Mouse (Mus musculus): ENCODE data around the gene Lrrc58.

Lrrc58 gene

DNA sequence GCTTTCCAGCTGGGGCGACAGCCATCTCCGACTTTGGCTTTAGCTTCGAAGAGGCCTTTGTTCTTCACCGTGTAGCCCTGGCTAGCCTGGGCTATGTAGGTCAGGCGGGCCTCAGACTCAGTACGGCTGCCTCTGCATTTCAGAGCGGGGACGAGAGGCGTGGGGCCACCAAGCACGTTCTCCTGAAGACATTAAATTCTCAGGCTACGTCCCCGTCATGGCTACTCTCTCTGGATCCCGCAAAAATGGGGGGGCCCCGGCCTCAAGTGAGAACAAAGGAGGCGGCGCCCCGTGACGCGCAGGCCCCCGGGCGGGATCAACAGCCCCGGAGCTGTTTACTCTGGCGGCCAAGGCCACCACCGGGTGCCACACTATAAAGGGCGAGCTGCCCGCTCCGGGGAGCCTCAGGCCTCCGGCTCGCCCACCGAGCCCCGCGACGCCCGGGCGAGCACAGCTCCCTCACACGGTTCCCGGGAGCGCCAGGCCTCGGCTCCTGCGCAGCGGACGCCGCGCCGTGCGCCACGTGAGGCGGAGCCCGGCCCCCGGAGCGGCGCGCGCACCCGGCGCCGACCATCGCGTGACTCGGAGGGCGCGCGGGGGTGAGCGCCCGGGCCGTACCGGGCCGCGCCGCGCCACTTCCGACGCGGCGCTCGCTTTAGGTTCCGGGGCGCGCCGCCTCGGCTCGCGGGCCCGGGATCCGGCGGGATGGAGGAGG lies at the start of gene Lrrc58:
Lrrc58 (plus strand) TSS at position 599 of the 715 bp plus-strand sequence.
- peak; percentile 79 for DNase-seq (ENCODE audit: extremely low read depth, insufficient read length, low spot score)

DNA sequence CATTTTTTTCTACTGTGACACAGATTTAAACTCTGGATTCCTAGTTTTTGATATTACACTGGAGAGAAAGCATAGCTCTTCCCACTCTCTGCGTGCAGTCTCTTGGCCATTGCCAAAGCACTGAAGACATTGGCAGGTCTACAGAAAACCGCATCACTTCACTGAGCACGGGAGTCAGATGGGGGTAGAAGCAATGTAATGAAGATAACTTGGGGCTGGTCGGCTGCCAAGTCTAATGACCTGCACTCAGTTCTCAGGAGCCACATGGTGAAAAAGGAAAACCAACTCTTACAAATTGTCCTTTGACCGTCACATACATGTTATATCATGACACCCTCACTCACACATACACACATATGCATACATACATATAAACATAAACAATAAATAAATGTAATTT lies 44.2 kb upstream of the Lrrc58 start:
- DNase-seq (ENCODE audit: extremely low read depth, insufficient read length, low spot score) = no peak

DNA sequence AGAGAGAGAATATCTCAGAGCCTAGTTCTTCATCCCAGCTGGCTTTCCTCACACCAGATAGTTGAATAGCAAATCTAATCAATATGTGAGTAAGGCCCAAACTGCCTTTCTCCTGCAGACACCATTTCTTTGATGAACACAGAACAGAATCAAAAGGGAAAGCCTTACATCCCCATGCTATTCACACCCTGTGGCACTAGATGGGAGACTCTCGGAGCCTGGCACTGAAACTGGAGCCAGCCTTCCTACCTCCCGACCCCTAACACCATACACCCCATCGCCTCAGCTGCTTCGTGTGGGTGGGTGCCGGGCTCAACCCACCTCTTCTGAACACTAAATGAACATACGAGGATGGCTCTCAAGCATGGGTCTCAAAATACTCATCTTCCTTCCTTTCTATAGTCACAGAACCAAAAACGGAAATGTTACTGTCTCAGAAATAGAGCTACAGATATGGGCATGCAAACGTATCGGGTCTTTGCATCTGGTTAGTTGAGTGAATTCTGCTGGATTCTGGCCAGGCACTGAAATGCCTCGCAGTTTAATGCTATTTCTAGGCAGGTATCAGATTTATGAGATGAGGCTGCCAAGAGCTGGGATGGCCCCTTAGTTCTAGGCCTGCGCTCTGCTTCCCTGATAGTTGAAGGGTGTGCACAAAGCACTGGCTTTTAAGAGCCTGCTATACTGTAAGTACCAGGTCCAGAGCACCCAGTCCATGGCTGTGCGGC lies 43.2 kb upstream of the Lrrc58 start:
- no peak for DNase-seq (ENCODE audit: extremely low read depth, insufficient read length, low spot score)

DNA sequence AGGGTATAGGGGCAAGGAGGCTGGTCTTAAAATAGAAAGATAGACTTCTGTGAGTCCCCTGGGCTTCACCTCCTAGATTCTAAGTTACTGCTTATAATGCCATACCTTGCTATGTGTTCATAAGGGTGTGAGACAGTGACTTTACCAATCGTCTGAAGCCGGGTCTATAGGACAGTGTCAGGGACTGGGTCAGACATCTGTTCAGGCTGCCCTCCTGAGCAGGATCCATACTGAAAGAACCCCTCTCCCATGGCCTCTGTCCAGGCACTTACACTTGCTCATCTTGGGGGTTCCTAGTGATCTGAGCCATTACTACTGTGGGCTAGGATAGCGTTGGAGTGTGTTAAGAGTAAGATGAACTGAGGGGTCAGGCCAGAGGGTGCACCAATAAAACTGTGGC lies 41.9 kb upstream of the Lrrc58 start:
- no peak for DNase-seq (ENCODE audit: extremely low read depth, insufficient read length, low spot score)

DNA sequence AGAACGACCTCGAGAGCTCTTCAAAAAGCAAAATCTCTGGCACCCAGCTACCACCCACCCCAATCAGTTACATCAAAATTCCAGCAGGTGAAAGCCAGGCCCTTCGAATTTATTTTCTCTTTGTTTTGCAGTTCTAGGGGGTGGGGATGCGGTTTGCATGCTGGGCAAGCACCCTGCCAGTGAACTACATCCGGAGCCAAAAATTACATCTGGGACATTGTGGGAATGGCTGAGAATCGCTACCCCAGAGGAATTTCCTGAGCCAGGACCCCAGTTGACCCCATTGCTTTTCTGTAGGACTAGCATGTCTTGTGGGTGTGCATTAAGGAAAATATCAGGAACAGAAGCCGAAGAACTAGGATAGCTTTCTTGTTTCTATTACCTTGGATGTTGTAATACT lies 37.1 kb upstream of the Lrrc58 start:
- DNase-seq (ENCODE audit: extremely low read depth, insufficient read length, low spot score) = no peak

DNA sequence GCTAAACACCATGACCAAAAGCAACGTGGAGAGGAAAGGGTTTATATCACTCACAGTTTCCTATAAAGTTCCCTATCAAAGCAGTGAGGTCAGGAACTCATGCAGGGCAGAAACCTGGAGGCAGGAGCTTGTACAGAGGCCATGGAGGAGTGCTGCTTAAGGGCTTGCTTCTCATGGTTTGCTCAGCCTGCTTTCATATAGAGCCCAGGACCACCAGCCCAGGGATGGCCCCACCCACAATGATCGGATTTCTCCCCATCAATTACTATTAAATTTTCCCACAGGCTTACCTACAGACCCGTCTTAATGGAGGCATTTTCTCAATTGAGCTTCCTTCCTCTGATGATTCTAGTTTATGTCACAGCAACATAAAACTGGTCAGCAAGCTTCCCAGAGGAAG lies 30.6 kb upstream of the Lrrc58 start:
- no peak for DNase-seq (ENCODE audit: extremely low read depth, insufficient read length, low spot score)

DNA sequence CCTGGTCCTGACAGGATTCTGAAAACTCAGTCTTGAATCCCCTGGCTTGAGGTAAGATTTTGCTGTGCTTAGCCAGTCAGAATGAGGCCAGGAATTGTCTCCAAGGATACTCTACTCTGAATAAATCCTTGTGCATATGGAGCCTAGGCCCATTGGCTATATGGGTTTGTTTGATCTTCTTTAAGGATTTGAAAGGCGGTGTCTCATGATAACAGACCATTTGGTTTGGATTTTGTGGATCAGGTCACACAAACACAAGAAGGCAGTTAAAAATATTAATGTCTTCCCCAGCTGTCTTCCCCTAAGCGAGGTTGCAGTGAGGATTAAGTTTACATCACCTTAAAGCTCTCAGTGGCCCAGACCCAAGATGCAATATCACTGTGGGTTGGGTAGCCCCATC lies 25.8 kb upstream of the Lrrc58 start:
- DNase-seq (ENCODE audit: extremely low read depth, insufficient read length, low spot score) = no peak

DNA sequence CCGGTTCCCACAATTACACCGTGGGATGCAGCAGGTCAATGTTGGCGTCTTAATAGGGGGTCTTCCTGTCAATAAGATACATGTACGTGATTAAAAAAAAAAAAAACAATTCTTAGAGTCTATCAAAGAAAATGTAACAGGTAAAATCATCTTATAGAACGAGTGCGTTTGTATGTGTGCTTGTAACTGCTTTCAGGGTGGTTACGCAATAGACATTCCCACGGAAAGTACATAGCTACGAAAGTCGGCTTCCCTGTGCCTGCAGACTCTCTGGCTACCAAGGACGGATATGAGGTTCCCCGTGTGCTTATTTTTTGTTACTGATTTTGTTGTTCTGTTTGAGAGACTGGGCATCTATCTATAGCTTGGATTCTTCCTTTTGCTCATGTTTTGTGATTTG lies 24.4 kb upstream of the Lrrc58 start:
- no peak for DNase-seq (ENCODE audit: extremely low read depth, insufficient read length, low spot score)

DNA sequence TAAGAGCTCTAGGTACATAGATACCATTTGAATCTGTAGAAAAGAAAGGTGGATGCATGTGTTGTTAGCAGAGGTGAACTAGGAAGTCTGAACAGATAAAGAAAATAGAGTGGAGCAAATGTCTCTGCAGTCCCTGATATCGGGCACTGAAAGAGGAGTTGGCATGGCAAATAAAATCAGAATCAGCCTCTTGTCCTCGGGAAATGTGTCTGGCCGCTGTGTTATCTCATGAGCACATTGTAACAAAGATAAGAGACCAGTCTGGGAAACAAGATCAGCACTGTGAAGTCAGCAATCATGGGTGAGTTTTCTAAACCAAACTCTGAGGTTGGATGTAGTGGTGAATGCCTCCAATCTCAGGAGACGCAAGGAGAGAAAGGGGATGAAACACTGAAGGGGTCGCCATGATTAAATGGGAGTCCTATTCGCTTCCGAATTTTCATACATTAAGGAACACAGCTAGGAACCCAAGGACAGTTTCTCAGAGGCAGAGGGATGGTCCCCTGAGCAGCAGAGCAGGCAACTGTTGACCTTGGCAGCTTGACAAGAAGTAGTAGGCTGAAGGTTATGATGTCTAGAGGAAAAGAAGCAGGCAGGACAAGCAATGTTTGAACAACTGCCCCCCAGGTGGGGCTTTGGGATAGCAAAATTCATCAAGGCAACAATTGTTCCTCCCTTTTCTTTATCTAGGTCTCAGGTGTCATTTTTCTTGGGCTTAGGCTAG lies 22.8 kb upstream of the Lrrc58 start:
- no peak for DNase-seq (ENCODE audit: extremely low read depth, insufficient read length, low spot score)

DNA sequence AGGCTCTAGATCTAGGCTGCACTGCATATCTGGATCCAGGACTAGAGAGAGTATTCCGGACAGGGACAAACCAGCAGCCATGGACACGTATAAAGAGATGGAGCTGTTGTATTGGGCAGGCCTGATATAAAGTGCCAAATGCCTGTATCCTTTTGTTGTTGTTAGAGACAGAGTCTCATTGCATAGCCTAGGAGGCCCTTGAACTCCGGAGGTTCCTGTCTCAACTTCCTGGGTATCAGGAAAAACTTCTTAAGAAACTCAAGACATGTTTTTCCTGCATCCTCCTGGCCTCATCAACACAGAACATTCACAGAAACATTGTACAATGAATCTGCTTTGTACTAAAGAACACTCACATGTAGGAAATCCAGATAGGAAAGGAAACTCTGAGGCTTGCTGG lies 21.1 kb upstream of the Lrrc58 start:
- no peak for DNase-seq (ENCODE audit: extremely low read depth, insufficient read length, low spot score)

DNA sequence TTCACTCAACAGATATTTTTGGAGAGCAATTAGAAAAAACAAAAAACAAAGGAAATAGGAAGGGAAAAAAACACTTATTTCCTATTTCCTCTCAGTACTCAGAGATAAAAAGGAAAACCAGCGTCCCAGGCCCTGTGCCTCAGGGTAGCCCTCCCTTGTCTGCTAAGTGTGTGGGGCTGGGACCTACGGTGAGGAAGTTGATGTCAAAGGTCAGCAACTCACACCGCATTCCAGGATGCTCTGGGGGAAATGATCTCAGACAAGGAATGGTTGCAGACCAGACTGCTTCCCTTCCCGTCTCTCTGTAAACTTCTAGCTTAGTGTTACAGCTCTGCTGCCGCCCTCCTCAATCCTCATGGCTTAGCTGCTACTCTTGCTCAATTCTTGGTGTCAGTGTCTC lies 16.8 kb upstream of the Lrrc58 start:
- DNase-seq (ENCODE audit: extremely low read depth, insufficient read length, low spot score) = no peak

DNA sequence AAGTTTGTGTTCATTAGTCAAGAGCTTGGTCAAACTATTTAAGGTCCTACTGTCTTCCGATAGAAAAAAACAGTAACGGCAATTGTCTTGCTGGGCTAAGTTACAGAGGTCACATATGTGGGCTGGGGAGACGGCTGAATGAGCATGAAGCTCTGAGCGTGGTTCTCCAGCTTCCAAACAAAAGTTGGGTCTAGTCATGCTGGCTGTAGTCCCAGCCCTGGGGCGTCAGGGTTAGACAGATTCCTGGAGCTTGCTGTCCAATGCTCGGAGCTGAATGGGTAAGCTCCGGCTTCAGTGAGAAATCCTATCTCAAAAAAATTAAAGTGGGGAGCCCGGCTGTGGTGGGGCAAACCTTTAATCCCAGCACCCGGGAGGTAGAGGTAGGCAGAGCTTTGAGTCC lies 14.9 kb upstream of the Lrrc58 start:
- no peak for DNase-seq (ENCODE audit: extremely low read depth, insufficient read length, low spot score)

DNA sequence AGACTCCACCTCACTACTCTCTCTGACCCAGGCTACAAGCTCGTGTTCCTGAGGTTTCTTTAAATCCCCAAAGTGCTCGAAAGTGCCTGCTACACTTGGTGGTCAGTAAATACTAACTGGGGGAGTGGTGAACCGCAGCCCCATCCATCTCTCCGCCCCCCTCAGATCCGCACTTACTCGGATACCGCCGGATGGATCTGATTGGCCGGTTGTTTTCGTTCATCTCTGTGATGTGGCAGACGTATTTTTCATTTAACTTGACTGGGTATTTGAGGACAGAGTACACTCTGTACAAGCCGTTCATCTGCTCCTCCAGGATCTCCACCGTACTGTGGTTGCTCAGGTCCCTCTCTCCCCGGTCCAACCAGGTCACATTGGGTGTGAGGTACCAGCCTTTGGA lies 14.1 kb upstream of the Lrrc58 start:
- DNase-seq (ENCODE audit: extremely low read depth, insufficient read length, low spot score) = no peak

DNA sequence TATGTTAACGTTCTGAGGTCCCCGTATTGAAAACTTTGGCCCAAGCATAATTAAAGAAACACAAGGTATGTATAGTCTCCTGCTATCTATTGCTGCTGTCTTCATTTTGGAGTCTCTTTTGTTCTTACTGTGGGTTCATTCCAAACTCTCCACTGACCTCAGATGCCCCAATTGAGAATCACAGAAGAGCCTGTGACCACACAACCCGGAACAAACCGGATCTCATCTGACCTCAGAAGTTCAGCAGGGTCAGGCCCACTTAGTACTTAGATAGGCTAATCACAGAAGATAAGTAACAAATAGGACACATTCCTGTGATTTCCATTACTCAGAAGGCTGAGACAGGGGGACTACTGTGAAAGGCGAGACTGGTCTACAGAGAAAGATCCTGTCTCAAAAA lies 13.6 kb upstream of the Lrrc58 start:
- DNase-seq (ENCODE audit: extremely low read depth, insufficient read length, low spot score) = no peak

DNA sequence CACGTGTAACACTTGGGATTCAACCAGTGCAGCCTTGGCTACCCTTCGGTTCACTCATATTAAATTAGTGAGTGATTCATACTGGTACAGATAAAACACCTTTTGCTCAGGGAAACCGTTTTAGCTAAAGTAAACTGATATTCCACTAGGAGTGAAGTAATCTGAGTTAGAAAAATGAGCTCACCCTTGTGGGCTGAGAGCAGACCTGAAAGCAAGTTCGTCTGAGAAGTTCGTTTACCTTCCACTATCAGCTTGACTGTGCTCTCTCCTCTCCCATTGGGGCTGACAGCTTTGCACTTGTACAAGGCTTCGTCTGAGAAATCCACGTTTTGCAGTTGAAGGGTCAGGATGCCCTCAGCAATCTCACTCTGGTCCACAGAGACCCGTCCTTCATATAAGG lies 12.6 kb upstream of the Lrrc58 start:
- DNase-seq (ENCODE audit: extremely low read depth, insufficient read length, low spot score) = no peak

DNA sequence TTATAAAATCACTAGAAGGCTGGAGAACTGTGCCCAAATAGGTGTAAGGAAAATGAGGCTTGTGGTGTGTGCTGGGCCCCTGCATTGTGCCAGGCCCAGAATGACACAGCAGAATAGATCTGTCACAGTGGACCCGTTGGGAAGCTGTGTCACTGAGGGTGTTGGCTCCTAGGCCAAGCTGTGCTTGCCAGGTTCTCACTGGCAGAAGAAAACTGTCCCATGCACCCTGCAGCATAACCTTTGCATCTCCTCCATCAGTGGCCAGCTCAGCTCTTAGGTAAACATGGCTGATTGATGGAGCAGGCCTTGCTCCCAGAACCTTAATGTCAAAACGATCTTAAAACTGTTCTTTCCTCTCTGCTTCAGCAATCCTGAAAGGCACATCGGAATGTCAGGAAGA lies 11.9 kb upstream of the Lrrc58 start:
- no peak for DNase-seq (ENCODE audit: extremely low read depth, insufficient read length, low spot score)

DNA sequence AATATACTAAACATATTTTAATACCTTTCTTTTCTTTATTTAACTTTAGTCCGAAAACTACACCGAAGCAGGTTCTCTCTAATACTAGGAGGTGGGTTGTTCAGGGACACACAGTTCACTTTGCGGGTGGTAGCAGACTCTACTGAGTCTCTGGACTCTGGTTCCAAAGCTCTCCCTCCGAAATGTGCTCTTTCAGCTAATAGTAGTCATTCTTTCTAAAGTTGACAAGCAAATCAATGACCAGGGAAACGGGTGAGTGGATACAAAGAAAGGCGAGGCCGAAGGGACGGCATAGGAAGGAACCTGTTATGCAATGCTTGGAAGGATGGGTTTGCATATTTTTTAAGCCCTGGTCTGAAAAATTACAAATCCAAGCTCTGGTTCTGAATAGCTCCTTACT lies 10.7 kb upstream of the Lrrc58 start:
- DNase-seq (ENCODE audit: extremely low read depth, insufficient read length, low spot score) = no peak

DNA sequence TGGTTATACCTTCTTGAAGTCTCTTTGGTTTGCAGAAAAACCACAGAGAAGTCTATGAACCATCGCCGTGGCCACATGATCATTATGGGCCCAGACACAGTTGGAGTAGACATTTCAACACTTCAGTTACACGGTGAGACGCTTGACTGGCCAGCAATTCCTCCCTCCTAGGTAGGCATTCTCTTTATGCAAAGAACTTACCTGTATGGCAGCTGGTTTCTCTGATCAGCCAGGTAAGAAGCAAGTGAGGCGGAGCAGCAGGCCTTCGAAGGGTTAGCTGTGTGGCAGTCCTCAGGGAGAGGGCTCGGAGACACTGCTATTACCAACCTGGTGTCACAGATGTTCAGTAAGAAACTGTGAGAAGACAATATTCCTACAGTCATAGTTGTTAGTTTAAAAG lies 8.0 kb upstream of the Lrrc58 start:
- no peak for DNase-seq (ENCODE audit: extremely low read depth, insufficient read length, low spot score)

DNA sequence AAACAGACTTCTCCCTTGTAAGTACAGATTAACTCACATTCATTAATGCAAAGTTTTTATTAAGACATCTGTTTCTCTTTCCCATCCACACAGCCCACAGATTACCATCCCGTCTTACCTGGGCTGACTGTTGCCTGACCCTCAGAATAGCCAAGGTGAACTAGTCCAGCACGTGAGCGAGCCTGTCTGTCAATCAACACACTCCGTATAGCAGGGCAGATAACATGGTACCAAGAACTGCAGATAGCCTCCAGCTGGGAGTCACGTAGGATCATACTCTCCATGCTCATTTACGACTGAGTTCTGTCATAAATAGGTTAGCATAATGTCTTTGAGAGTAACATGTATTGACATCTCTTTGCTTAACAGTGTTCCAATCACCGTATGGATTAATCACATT lies 7.2 kb upstream of the Lrrc58 start, which contains the start of gene Gm36028:
Gm36028 (minus strand) TSS at position 118 of the 400 bp plus-strand sequence.
- DNase-seq (ENCODE audit: extremely low read depth, insufficient read length, low spot score) = no peak

DNA sequence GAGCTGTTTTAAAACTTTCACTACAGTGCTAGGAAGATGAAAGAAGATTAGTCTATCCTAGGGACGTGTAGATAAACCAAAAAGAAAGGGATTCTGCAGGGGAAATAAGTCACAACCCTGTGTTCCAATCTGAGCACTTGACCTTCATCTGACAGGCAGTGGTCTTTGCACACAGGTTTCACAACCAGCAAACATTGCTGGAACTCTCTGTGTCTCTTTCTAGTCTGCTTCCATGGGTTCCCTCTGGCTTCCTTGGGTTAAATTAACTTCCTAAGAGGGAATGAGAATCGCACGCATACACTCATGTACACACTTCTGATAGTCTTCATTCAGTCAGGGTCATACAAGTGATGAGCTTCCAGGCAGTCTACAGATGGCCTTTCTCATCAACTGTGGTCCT lies 4.3 kb upstream of the Lrrc58 start:
- no peak for DNase-seq (ENCODE audit: extremely low read depth, insufficient read length, low spot score)

DNA sequence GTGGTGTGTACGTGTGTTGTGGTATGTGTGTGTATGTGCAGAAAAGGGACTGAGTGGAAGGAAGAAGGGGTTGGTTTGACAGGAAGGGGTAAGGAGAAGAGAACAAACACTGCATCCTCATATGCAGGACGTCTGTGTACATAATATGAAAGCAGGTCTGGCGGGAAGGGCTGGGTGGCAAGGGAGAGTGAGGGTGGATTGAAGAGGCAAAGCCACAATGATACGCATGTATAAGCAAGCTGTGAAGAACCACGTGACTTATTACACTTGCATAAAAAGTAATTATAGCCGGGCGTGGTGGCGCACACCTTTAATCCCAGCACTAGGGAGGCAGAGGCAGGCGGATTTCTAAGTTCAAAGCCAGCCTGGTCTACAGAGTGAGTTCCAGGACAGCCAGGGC lies 2.3 kb upstream of the Lrrc58 start:
- DNase-seq (ENCODE audit: extremely low read depth, insufficient read length, low spot score) = no peak

Measured in 3134 (cell line).